Mouse (Mus musculus) urinary bladder, postnatal 36 days (tissue): ENCODE measurements at regions not wholly inside any gene's neighbourhood (a gene's known extent, or its start where the extent isn't known, plus 50 kb on each side); places are given as distances from the start of the nearest gene placed in this dataset.
A peak's percentile ranks its signal among the peaks of the same experiment; 100 is the strongest.

Experiments
- DNase-seq, 2 experiments: peaks; one replicate each; pipeline ENCODE4 v3.0.0; 2022; ENCODE audit warnings: low spot score in 2 of 2, mixed read lengths in 1 of 2

GRCm38 (mm10) chr14:76917139-76917929, 119.2 kb upstream of the Ccdc122 start:
- no peak for DNase-seq

GRCm38 (mm10) chr14:76913850-76914249, 122.7 kb upstream of the Ccdc122 start:
- DNase-seq: no peak

GRCm38 (mm10) chr14:76912301-76913001, 124.1 kb upstream of the Ccdc122 start:
- no peak for DNase-seq

- DNase-seq: no peak
Measured at GRCm38 (mm10) chr14:76911271-76911670, 125.3 kb upstream of the Ccdc122 start.

GRCm38 (mm10) chr14:76910186-76910585, 126.4 kb upstream of the Ccdc122 start:
- no peak for DNase-seq

- no peak for DNase-seq
Measured at GRCm38 (mm10) chr14:76907941-76908340, 128.6 kb upstream of the Ccdc122 start.

- DNase-seq: no peak
Measured at GRCm38 (mm10) chr14:76902962-76903757, 133.4 kb upstream of the Ccdc122 start.

GRCm38 (mm10) chr14:76901490-76901889, 135.1 kb upstream of the Ccdc122 start:
- no peak for DNase-seq

- no peak for DNase-seq
Measured at GRCm38 (mm10) chr14:76899331-76899730, 137.2 kb upstream of the Ccdc122 start.

GRCm38 (mm10) chr14:76887708-76888107, 148.9 kb upstream of the Ccdc122 start:
- DNase-seq: no peak

GRCm38 (mm10) chr14:76887201-76887600, 149.4 kb upstream of the Ccdc122 start:
- no peak for DNase-seq

- DNase-seq: no peak
Measured at GRCm38 (mm10) chr14:76883231-76883651, 153.3 kb upstream of the Ccdc122 start.

- DNase-seq: peak in 1 of 2 experiments; percentile 26
Measured at GRCm38 (mm10) chr14:76882711-76883171, 153.8 kb upstream of the Ccdc122 start.

GRCm38 (mm10) chr14:76880851-76881250, 155.7 kb upstream of the Ccdc122 start:
- DNase-seq: no peak

GRCm38 (mm10) chr14:76877306-76877705, 159.3 kb upstream of the Ccdc122 start:
- no peak for DNase-seq

GRCm38 (mm10) chr14:76876015-76876414, 160.6 kb upstream of the Ccdc122 start:
- peak; percentile 38 to 40 for DNase-seq

GRCm38 (mm10) chr14:76875266-76875900, 161.2 kb upstream of the Ccdc122 start:
- no peak for DNase-seq

GRCm38 (mm10) chr14:76874542-76875265, 161.9 kb upstream of the Ccdc122 start:
- no peak for DNase-seq

- DNase-seq: no peak
Measured at GRCm38 (mm10) chr14:76873684-76874083, 162.9 kb upstream of the Ccdc122 start.

- DNase-seq: no peak
Measured at GRCm38 (mm10) chr14:76872976-76873375, 163.6 kb upstream of the Ccdc122 start.

- no peak for DNase-seq
Measured at GRCm38 (mm10) chr14:76872510-76872909, 164.1 kb upstream of the Ccdc122 start.
